Mouse (Mus musculus): ENCODE results near the gene Dtd1. TPM values are rescaled to one million over a fixed set of nuclear protein-coding genes. Genes with fewer than 3 reads are reported as not detected.

Dtd1 gene
- polyA plus RNA-seq, 1 experiment = 49.0 TPM

DNA sequence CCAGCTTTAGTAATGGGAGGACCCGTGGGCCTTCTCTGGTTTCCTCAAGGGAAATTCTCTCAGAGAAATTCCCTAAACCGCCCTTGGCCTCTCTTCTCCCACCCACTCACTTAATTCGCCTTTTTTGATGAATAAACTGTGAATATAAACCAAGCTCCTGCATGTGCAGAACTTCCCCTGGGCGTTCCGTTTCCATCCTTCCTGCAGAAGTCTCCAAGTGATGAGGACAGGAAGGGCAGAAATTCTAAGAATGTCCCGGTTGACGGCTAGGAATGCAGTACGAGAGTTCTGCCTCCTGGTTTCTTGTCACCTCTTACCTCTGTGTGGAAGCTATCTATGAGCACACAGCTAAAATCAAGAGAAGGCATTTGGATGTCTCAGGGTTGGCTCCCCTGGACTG, 197.8 kb downstream of the Dtd1 start:
- TF ChIP-seq POLR2A (IDR thresholded peaks at IDR 0.05; ENCODE audit: borderline replicate concordance, extremely low read depth, insufficient read depth, insufficient read length, poor library complexity, severe bottlenecking) = no peak
- no peak for TF ChIP-seq CTCF (IDR thresholded peaks at IDR 0.05; ENCODE audit: borderline replicate concordance, extremely low read depth, insufficient read depth, insufficient read length)

DNA sequence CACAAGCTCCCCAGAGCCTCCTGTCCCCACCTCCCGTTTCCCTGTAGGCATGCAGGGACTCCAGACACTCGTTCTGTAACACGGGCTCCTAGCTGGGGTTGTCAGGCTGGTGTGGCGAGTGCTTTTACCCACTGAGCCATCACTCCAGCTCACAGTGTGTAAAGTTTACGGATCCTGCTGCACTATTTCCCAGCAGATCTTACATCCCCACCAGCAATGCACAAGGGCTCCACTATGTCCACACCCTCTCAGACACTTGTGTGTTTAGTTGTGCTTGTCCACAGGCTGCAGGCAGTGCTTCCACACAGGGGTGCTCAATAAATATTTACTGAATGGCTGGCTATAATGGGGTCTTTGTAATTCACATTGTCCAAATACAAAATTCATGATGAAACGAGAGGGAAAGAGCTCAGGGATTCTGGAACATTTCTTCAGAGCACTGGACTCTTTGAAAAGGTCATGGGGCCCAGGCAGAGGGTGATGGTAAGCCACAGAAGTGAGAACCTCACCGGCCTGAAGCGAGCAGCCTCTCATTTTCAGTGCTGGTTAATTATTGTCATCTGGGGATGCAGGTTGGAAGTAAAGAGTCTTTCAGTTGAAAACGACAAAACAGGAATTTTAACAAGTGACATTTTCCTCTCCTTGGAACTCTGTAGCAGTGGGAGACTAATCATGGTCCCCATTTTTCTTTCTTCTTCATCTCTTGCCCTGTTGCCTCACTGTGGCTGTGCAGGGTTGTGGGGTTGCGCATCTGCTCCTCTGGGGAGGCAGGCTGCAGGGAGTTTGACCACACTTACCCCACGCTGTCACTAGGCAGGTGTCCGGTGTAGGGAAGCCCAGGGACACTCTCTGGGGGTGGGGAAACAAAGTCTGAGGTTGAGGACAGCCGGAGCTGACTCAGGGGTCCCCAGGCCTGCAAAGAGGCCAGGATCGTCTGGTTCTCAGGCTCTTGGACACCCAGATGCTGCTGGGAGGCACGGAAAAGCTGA, 208.4 kb downstream of the Dtd1 start:
- TF ChIP-seq CTCF (IDR thresholded peaks at IDR 0.05; ENCODE audit: borderline replicate concordance, extremely low read depth, insufficient read depth, insufficient read length) (no peak), POLR2A (IDR thresholded peaks at IDR 0.05; ENCODE audit: borderline replicate concordance, extremely low read depth, insufficient read depth, insufficient read length, poor library complexity, severe bottlenecking) (no peak)
- DNase-seq (ENCODE audit: low read depth) = no peak

More for the DNA sequence above, 197.8 kb downstream of the Dtd1 start:
- no peak for DNase-seq (ENCODE audit: low read depth)

Other genes with a start within 250 kb of the Dtd1 start
- 29.5 and 31.6 TPM in 2 replicates for gene Kat14, start 230.9 kb upstream of the Dtd1 start, polyA plus RNA-seq (2012; rRNA removed)
- gene Pet117, start 230.9 kb upstream of the Dtd1 start, polyA plus RNA-seq (2012; rRNA removed) = not detected in 2 replicates
- gene Dzank1, start 72.5 kb upstream of the Dtd1 start, polyA plus RNA-seq (2012; rRNA removed) = 8.9 and 15.4 TPM in 2 replicates
- 21.8 and 23.9 TPM in 2 replicates for gene Polr3f, start 72.2 kb upstream of the Dtd1 start, polyA plus RNA-seq (2012; rRNA removed)
- gene Rbbp9, start 49.0 kb upstream of the Dtd1 start, polyA plus RNA-seq (2012; rRNA removed) = 32.2 and 32.9 TPM in 2 replicates
- gene Sec23b, start 43.7 kb upstream of the Dtd1 start, polyA plus RNA-seq (2012; rRNA removed) = 63.3 and 64.5 TPM in 2 replicates
- 35.9 and 37.9 TPM in 2 replicates for gene Smim26, start 5.8 kb upstream of the Dtd1 start, polyA plus RNA-seq (2012; rRNA removed)
- gene Scp2d1, start 223.8 kb downstream of the Dtd1 start, polyA plus RNA-seq (2012; rRNA removed) = not detected in 2 replicates